Mouse (Mus musculus) limb, embryonic 13.5 days (tissue): Measurements from ENCODE around the gene Ovol3. TPM values are rescaled to one million over a fixed set of nuclear protein-coding genes. Genes with fewer than 3 reads are reported as not detected.

ENCODE experiments used
- ATAC-seq: fragments of 200-750 bp; cut with Nextera tagmentation; 2 replicates; pipeline ENCODE4 v1.8.0; 2017; ENCODE audit warnings: low read depth, moderate number of reproducible peaks, moderate TSS enrichment; ENCODE audit not compliant: low FRiP score
- H3K27ac ChIP-seq: fragments of 300-500 bp; sonication (generic); 2 replicates; pipeline ENCODE4 v1.5.1; 2015; ENCODE audit warnings: inconsistent platforms, mild to moderate bottlenecking, moderate library complexity
- H3K27me3 ChIP-seq: fragments of 300-500 bp; sonication (generic); 2 replicates; pipeline ENCODE4 v1.6.1; 2015; ENCODE audit warnings: mild to moderate bottlenecking, inconsistent platforms
- H3K36me3 ChIP-seq: fragments of 300-500 bp; sonication (generic); 2 replicates; pipeline ENCODE4 v1.6.1; 2015; ENCODE audit warnings: inconsistent platforms, mild to moderate bottlenecking, moderate library complexity
- H3K4me1 ChIP-seq: fragments of 300-500 bp; sonication (generic); 2 replicates; pipeline ENCODE4 v1.6.1; 2015; ENCODE audit warnings: inconsistent platforms
- H3K4me2 ChIP-seq: fragments of 300-500 bp; sonication (generic); replicated peaks from 2 replicates; pipeline ENCODE4 v1.6.1; 2015; ENCODE audit warnings: inconsistent platforms, mild to moderate bottlenecking, moderate library complexity
- H3K4me3 ChIP-seq: fragments of 300-500 bp; sonication (generic); 2 replicates; pipeline ENCODE4 v1.5.1; 2015; ENCODE audit warnings: moderate library complexity, mild to moderate bottlenecking, inconsistent platforms
- H3K9ac ChIP-seq: fragments of 300-500 bp; sonication (generic); 2 replicates; pipeline ENCODE4 v1.6.1; 2015; ENCODE audit warnings: mild to moderate bottlenecking, inconsistent platforms
- H3K9me3 ChIP-seq: fragments of 300-500 bp; sonication (generic); 2 replicates; pipeline ENCODE4 v1.6.1; 2016; ENCODE audit warnings: inconsistent platforms
- WGBS: fragments of 180-500 bp; shearing (Covaris S2); methylation state at CpG from one replicate; pipeline ENCODE4 v1.1.7; 2015; 5-methylcytosine and 5-hydroxymethylcytosine counted together
- polyA plus RNA-seq: library from polyadenylated mRNA; unstranded; fragments of >200 nt; fragmentation: Nextera tagmentation; extraction: Ambion mirVana; gene quantifications from 2 replicates; pipeline ENCODE4 v1.2.1, GENCODE M21; 2015

Ovol3 gene
- polyA plus RNA-seq, 1 experiment from 2014 or later: 0.28 TPM

GRCm38 (mm10) chr7:30192088-30192487 is 43.4 kb downstream of the Ovol3 start:
- no peak for ATAC-seq
- H3K27me3 ChIP-seq: no peaks in the 10 kb centered on the region
- H3K27ac ChIP-seq: no peak overlapping the region
- no peak overlapping the region for H3K9ac ChIP-seq
- no peaks in the 10 kb centered on the region for H3K9me3 ChIP-seq
- H3K4me2 ChIP-seq: peak overlapping the region; percentile 75
- H3K4me3 ChIP-seq: no peak overlapping the region
- H3K36me3 ChIP-seq: peaks cover 52% of the 10 kb centered on the region
- peaks cover 19% of the 10 kb centered on the region for H3K4me1 ChIP-seq
- 90% methylated on average over 12 of the region's 12 CpGs for WGBS

DNA sequence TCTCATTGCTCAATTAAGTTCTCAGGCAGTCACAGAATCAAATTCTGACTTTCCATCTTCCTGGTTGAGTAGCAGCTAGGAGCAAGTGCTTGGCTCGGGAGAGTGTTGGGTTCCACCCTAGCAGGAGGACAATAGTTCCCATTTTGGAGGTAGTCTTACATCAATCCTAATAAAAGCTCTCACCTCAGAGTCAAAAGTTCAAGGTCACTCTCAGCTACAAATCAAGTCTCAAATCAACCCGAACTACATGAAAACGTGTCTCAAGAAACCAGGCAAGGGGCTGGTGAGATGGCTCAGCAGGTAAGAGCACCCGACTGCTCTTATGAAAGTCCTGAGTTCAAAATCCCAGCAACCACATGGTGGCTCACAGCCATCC is 46.4 kb downstream of the Ovol3 start:
- WGBS: 80% methylated on average over 4 of the region's 4 CpGs
- Histone ChIP-seq H3K36me3 (peaks cover 73% of the 10 kb centered on the region), H3K9ac (no peak overlapping the region), H3K4me3 (no peak overlapping the region), H3K4me2 (no peak overlapping the region), H3K9me3 (no peaks in the 10 kb centered on the region), H3K27me3 (no peaks in the 10 kb centered on the region), H3K27ac (no peak overlapping the region), H3K4me1 (peaks cover 17% of the 10 kb centered on the region)
- ATAC-seq: no peak

DNA sequence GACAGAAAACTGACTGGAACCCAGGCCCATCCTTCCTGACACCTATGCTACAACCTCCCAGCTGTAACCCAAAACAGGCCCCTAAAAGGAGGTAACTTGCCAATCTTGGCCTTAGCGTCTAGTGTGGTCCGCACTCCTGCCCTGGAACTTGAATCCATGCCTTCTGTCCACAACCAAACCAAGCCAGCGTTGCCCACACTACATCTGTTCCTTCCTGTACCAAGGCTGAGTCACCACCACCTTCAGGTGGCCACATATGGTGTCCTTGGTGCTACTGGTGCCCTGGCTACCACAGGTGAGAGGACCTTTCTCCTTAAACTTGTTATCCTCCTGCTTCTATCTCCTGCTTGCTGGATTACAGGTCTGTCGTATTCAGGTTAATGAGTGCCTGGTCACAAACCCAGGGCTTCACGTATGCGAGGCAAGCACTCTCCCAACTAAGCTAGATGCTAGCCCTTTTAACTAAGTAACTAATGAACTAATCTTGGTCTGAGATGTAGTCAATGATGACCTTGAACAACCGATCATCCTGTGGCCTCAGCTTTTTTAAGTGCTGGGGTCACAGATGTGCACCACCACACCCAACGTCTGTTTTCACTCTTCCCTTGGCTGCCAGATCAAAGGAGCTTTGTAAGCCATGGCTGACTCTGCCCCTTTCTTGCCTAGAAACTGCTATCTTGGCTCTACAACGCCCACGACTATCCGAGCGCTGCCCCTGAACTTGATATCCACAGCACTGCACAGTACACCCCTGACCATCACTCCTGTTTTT is 47.0 kb downstream of the Ovol3 start:
- no peaks in the 10 kb centered on the region for H3K9me3 ChIP-seq
- no peaks in the 10 kb centered on the region for H3K27me3 ChIP-seq
- peaks cover 20% of the 10 kb centered on the region for H3K4me1 ChIP-seq
- no peak overlapping the region for H3K4me3 ChIP-seq
- 72% methylated on average over 12 of the region's 12 CpGs for WGBS
- no peak overlapping the region for H3K4me2 ChIP-seq
- peaks cover 73% of the 10 kb centered on the region for H3K36me3 ChIP-seq
- H3K27ac ChIP-seq: no peak overlapping the region
- H3K9ac ChIP-seq: no peak overlapping the region
- ATAC-seq: no peak

GRCm38 (mm10) chr7:30184641-30185348 is 50.7 kb downstream of the Ovol3 start:
- Histone ChIP-seq H3K9ac (no peak overlapping the region), H3K4me2 (no peak overlapping the region), H3K36me3 (peaks cover 47% of the 10 kb centered on the region), H3K9me3 (no peaks in the 10 kb centered on the region), H3K4me1 (peaks cover 9% of the 10 kb centered on the region), H3K4me3 (no peak overlapping the region), H3K27ac (no peak overlapping the region), H3K27me3 (no peaks in the 10 kb centered on the region)
- no peak for ATAC-seq
- WGBS: 68% methylated on average over 13 of the region's 13 CpGs

DNA sequence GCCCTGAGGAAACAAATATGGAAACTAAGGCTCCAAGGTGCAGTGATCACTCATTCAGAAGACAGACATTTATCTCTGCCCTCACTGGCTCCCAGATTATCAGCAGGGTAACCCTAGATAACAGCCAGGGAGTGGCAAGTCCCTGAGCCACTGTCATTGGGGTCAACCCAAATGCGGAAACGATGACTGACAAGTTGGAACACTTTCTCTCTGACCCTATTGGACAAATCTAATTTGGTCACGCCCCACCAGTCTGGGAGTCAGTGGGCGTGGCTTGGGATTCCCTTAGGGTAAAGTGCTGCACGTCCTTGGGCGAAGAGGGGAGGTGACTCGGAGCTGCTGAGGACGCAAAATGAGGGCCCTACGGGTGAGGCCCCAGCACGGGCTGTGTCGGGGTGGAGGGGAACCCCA is 51.6 kb downstream of the Ovol3 start, which contains the start of gene Cox7a1:
Cox7a1 (plus strand) TSS at position 266 of the 411 bp plus-strand sequence.
- H3K4me3 ChIP-seq: peak within 1 kb of the TSS; percentile 8; the same call in 1 of the 2 replicates

More for the DNA sequence above, 51.6 kb downstream of the Ovol3 start, which contains the start of gene Cox7a1:
- H3K27ac ChIP-seq: no peak within 1 kb of the TSS
- peaks cover 9% of the 10 kb centered on the region for H3K4me1 ChIP-seq
- H3K27me3 ChIP-seq: no peaks in the 10 kb centered on the region
- peaks cover 39% of the 10 kb centered on the region for H3K36me3 ChIP-seq
- 2% methylated on average over 11 of the region's 11 CpGs for WGBS
- H3K4me2 ChIP-seq: peak within 1 kb of the TSS; percentile 46
- no peaks in the 10 kb centered on the region for H3K9me3 ChIP-seq
- no peak within 1 kb of the TSS for H3K9ac ChIP-seq
- ATAC-seq: peak; percentile 45; the same call in 1 of the 2 replicates

Other genes starting within 250 kb of the Ovol3 start
- 6.1 and 6.8 TPM in 2 replicates for gene Zfp14, start 184.3 kb downstream of the Ovol3 start, polyA plus RNA-seq
- 8.8 and 9.7 TPM in 2 replicates for gene Zfp82, start 162.8 kb downstream of the Ovol3 start, polyA plus RNA-seq
- 2.3 and 3.3 TPM in 2 replicates for gene Gm26920, start 145.3 kb downstream of the Ovol3 start, polyA plus RNA-seq
- gene Zfp566, start 145.2 kb downstream of the Ovol3 start, polyA plus RNA-seq: 18.8 and 20.6 TPM in 2 replicates
- 147 and 154 TPM in 2 replicates for gene Zfp260, start 140.9 kb downstream of the Ovol3 start, polyA plus RNA-seq
- 13.8 and 14.6 TPM in 2 replicates for gene Zfp382, start 113.8 kb downstream of the Ovol3 start, polyA plus RNA-seq
- gene Zfp146, start 66.0 kb downstream of the Ovol3 start, polyA plus RNA-seq: 22.2 and 22.4 TPM in 2 replicates
- 1.8 and 2.4 TPM in 2 replicates for gene Cox7a1, start 51.6 kb downstream of the Ovol3 start, polyA plus RNA-seq
- gene Capns1, start 36.9 kb downstream of the Ovol3 start, polyA plus RNA-seq: 94.9 and 100 TPM in 2 replicates
- gene Polr2i, start 3.8 kb downstream of the Ovol3 start, polyA plus RNA-seq: 171 and 184 TPM in 2 replicates
- 219 and 220 TPM in 2 replicates for gene Tbcb, start 3.5 kb downstream of the Ovol3 start, polyA plus RNA-seq
- 0.28 and 0.48 TPM in 2 replicates for gene Thap8, start 44.4 kb upstream of the Ovol3 start, polyA plus RNA-seq
- gene Wdr62, start 44.7 kb upstream of the Ovol3 start, polyA plus RNA-seq: 8.5 and 9.2 TPM in 2 replicates
- 51.2 and 51.5 TPM in 2 replicates for gene Clip3, start 56.0 kb upstream of the Ovol3 start, polyA plus RNA-seq
- gene Alkbh6, start 73.0 kb upstream of the Ovol3 start, polyA plus RNA-seq: 94.2 and 99.2 TPM in 2 replicates
- gene Syne4, start 79.1 kb upstream of the Ovol3 start, polyA plus RNA-seq: 89.9 and 90.4 TPM in 2 replicates
- gene E130208F15Rik, start 86.0 kb upstream of the Ovol3 start, polyA plus RNA-seq: 0.95 and 1.2 TPM in 2 replicates
- gene Sdhaf1, start 88.2 kb upstream of the Ovol3 start, polyA plus RNA-seq: 20.0 and 22.4 TPM in 2 replicates
- gene Lrfn3, start 127.0 kb upstream of the Ovol3 start, polyA plus RNA-seq: 6.8 and 7.5 TPM in 2 replicates
- 29.7 and 32.7 TPM in 2 replicates for gene Tyrobp, start 178.0 kb upstream of the Ovol3 start, polyA plus RNA-seq
- gene Hcst, start 184.1 kb upstream of the Ovol3 start, polyA plus RNA-seq: 0.64 and 0.68 TPM in 2 replicates
- 1.3 and 2.0 TPM in 2 replicates for gene Nfkbid, start 186.0 kb upstream of the Ovol3 start, polyA plus RNA-seq
- 38.4 and 44.2 TPM in 2 replicates for gene Aplp1, start 209.8 kb upstream of the Ovol3 start, polyA plus RNA-seq
- 0.20 and 0.23 TPM in 2 replicates for gene Kirrel2, start 222.0 kb upstream of the Ovol3 start, polyA plus RNA-seq
- 0.09 TPM in 2 replicates for gene Nphs1, start 222.6 kb upstream of the Ovol3 start, polyA plus RNA-seq